Mouse (Mus musculus): ENCODE data around the gene Acsl6.

Gene Acsl6

GRCm38 (mm10) chr11:54303728-54304470 is at the start of gene Acsl6:
Acsl6 (plus strand) TSS chr11:54303798.
- no peak for TF ChIP-seq GATA4 (IDR thresholded peaks at IDR 0.05; ENCODE audit: insufficient replicate concordance, low read length)

- TF ChIP-seq GATA4 (IDR thresholded peaks at IDR 0.05; ENCODE audit: insufficient replicate concordance, low read length) = no peak
Observed at GRCm38 (mm10) chr11:54254114-54254513, 49.5 kb upstream of the Acsl6 start.

DNA sequence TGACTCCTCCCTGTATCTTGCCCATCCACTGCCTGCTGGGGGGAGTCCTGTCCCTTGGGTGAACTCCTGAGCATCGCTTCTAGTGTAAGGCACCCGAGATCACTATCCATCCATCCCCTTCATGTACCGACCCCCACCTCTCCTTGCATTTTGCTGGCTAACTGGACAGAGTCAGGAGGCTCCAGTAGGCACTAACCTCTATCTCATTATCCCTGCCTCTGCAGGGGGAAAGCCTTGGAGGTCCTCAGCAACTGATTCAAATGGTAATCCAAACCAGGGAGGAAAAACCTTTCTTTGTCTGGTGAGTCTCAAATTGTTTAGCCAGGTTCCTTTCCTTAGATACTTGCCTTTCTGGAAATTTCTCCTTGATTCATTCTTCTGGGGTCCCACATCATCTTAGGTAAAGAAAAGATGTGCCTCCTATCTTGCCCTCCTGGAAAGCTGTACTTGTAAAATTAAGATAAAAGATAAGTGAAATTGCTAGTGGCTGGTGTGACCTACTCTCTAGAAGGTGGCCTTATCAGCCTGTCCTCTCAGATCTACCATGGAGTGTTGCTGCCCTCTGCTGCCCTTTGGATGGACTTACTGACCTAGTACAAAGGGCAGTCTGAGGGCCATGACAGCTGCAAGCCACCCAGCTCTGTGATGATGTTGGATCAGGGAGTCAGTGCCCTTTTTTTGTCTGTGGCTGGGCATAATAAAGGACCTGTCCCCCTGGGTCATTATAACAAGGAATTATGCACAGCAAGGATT is 46.8 kb upstream of the Acsl6 start:
- TF ChIP-seq GATA4 (IDR thresholded peaks at IDR 0.05; ENCODE audit: insufficient replicate concordance, low read length) = peak; percentile 31; the same call in 1 of the 2 replicates

- no peak for TF ChIP-seq GATA4 (IDR thresholded peaks at IDR 0.05; ENCODE audit: insufficient replicate concordance, low read length)
Observed at GRCm38 (mm10) chr11:54263405-54264031, 40.1 kb upstream of the Acsl6 start.

- TF ChIP-seq GATA4 (IDR thresholded peaks at IDR 0.05; ENCODE audit: insufficient replicate concordance, low read length) = no peak
Observed at GRCm38 (mm10) chr11:54264542-54264941, 39.1 kb upstream of the Acsl6 start.

DNA sequence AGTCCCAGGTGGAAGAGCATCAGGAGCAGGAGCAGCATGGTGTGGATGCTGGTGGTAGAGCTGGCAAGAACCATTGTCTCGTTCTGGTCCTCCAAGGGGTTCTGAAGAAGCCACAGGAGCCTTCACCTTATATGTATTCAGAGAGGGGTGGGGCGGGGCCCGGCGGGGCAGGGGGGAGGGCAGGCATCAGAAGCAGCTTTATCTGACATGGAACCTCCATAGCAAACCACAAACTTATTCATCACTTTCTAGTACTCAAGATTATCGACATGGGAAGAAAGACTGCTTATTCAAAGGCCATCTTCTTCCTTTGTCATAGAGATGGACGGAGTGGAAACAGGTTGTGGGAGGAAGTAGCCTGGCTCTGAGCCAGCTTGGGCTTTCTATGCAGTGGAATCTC is 36.4 kb upstream of the Acsl6 start, which contains the start of gene Il3:
Gene Il3, minus strand, starts transcription at position 101 of the 400 bp plus-strand sequence.
- no peak for TF ChIP-seq GATA4 (IDR thresholded peaks at IDR 0.05; ENCODE audit: insufficient replicate concordance, low read length)

GRCm38 (mm10) chr11:54269191-54269896 is 34.3 kb upstream of the Acsl6 start:
- no peak for TF ChIP-seq GATA4 (IDR thresholded peaks at IDR 0.05; ENCODE audit: insufficient replicate concordance, low read length)

GRCm38 (mm10) chr11:54271437-54271949 is 32.1 kb upstream of the Acsl6 start:
- TF ChIP-seq GATA4 (IDR thresholded peaks at IDR 0.05; ENCODE audit: insufficient replicate concordance, low read length) = no peak

- no peak for TF ChIP-seq GATA4 (IDR thresholded peaks at IDR 0.05; ENCODE audit: insufficient replicate concordance, low read length)
Observed at GRCm38 (mm10) chr11:54287821-54288453, 15.7 kb upstream of the Acsl6 start.

DNA sequence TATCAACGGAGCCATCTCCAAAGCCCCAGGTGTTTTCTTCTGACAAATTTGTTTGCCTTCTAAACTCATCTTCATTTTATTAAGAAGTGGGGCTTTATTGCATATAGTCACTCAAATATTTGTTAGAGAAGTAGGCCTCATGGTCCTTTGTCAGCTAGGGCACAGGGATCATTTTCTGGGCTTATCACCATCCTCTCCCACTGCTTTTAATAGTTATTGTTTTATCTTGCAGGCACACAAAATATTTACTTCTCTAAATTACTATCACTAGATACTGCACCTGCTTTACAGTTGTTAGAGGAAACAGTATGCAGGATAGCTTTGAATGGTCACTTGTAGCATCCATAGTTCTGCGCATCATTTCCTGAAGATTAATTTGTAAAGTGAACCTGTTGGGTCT is 11.4 kb upstream of the Acsl6 start:
- TF ChIP-seq GATA4 (IDR thresholded peaks at IDR 0.05; ENCODE audit: insufficient replicate concordance, low read length) = no peak

GRCm38 (mm10) chr11:54293980-54294807 is 9.4 kb upstream of the Acsl6 start:
- no peak for TF ChIP-seq GATA4 (IDR thresholded peaks at IDR 0.05; ENCODE audit: insufficient replicate concordance, low read length)

GRCm38 (mm10) chr11:54295971-54296370 is 7.6 kb upstream of the Acsl6 start:
- no peak for TF ChIP-seq GATA4 (IDR thresholded peaks at IDR 0.05; ENCODE audit: insufficient replicate concordance, low read length)

DNA sequence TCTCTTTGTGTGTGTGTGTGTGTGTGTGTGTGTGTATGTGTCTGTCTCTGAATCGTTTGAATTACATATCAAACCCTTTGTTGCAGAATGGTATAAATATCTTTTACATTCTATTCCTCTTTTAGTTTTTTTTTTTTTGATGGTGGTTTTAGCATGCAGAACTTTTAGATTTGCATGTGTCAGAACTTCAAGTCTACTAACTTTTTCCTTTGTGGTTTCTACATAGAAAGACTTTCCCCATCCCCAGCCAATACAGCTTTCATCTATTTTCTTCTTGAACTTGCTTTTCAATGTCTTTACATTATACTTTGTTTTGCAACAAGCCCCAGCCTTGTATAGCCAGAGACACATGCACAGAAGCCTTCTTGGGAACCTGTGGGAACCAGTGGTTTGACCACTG is 6.9 kb upstream of the Acsl6 start:
- no peak for TF ChIP-seq GATA4 (IDR thresholded peaks at IDR 0.05; ENCODE audit: insufficient replicate concordance, low read length)

- no peak for TF ChIP-seq GATA4 (IDR thresholded peaks at IDR 0.05; ENCODE audit: insufficient replicate concordance, low read length)
Observed at GRCm38 (mm10) chr11:54298777-54299176, 4.8 kb upstream of the Acsl6 start.

Data from liver, adult (tissue).